Mouse (Mus musculus) CH12.LX (cell line): ENCODE results near the gene 9930111J21Rik2.

Experiments used
- MAZ ChIP-seq: IDR thresholded peaks from 2 replicates; pipeline ENCODE4 v1.6.1; 2012; ENCODE audit warnings: low read depth, mild to moderate bottlenecking, inconsistent platforms, low read length, improper control_type of control experiment, moderate library complexity
- POLR2A ChIP-seq: IDR thresholded peaks from 2 replicates; pipeline ENCODE4 v1.6.1; 2011; ENCODE audit warnings: low read depth, mild to moderate bottlenecking, improper control_type of control experiment, low read length

- TF ChIP-seq POLR2A (no peak), MAZ (no peak)
Measured at GRCm38 (mm10) chr11:49089735-49090507, 38.9 kb upstream of the 9930111J21Rik2 start.
